Mouse (Mus musculus) 416B (cell line): ENCODE data around the gene Ccdc51.
A peak's percentile ranks its signal among the peaks of the same experiment; 100 is the strongest.

ENCODE experiments used
- DNase-seq: peaks from one replicate; pipeline ENCODE4 v3.0.0; 2011; ENCODE audit warnings: low read depth

Ccdc51 gene

GRCm38 (mm10) chr9:109097291-109097690 is 15.0 kb downstream of the Ccdc51 start:
- DNase-seq = no peak

- DNase-seq = no peak
Observed at GRCm38 (mm10) chr9:109097831-109098230, 15.5 kb downstream of the Ccdc51 start.

- no peak for DNase-seq
Observed at GRCm38 (mm10) chr9:109098366-109098765, 16.1 kb downstream of the Ccdc51 start.

- DNase-seq = no peak
Observed at GRCm38 (mm10) chr9:109098969-109099368, 16.7 kb downstream of the Ccdc51 start.

GRCm38 (mm10) chr9:109100307-109100928 is 18.1 kb downstream of the Ccdc51 start:
- no peak for DNase-seq

GRCm38 (mm10) chr9:109101933-109102445 is 19.7 kb downstream of the Ccdc51 start:
- no peak for DNase-seq

GRCm38 (mm10) chr9:109102541-109102940 is 20.2 kb downstream of the Ccdc51 start:
- DNase-seq = no peak

- DNase-seq = no peak
Observed at GRCm38 (mm10) chr9:109103250-109103649, 21.0 kb downstream of the Ccdc51 start.

- DNase-seq = no peak
Observed at GRCm38 (mm10) chr9:109104083-109104482, 21.8 kb downstream of the Ccdc51 start.

GRCm38 (mm10) chr9:109105011-109105410 is 22.7 kb downstream of the Ccdc51 start:
- DNase-seq = no peak

- DNase-seq = no peak
Observed at GRCm38 (mm10) chr9:109105648-109106047, 23.4 kb downstream of the Ccdc51 start.

- no peak for DNase-seq
Observed at GRCm38 (mm10) chr9:109107341-109107740, 25.0 kb downstream of the Ccdc51 start.

- DNase-seq = no peak
Observed at GRCm38 (mm10) chr9:109110240-109110639, 27.9 kb downstream of the Ccdc51 start.

- DNase-seq = no peak
Observed at GRCm38 (mm10) chr9:109111101-109111500, 28.8 kb downstream of the Ccdc51 start.

GRCm38 (mm10) chr9:109111591-109111990 is 29.3 kb downstream of the Ccdc51 start:
- DNase-seq = no peak

GRCm38 (mm10) chr9:109113331-109113730 is 31.0 kb downstream of the Ccdc51 start:
- DNase-seq = no peak

GRCm38 (mm10) chr9:109114276-109114675 is 32.0 kb downstream of the Ccdc51 start:
- DNase-seq = no peak

- DNase-seq = no peak
Observed at GRCm38 (mm10) chr9:109114871-109115270, 32.6 kb downstream of the Ccdc51 start.

GRCm38 (mm10) chr9:109116205-109116604 is 33.9 kb downstream of the Ccdc51 start:
- DNase-seq = no peak

- no peak for DNase-seq
Observed at GRCm38 (mm10) chr9:109118106-109118505, 35.8 kb downstream of the Ccdc51 start.

GRCm38 (mm10) chr9:109119571-109119970 is 37.3 kb downstream of the Ccdc51 start:
- no peak for DNase-seq

GRCm38 (mm10) chr9:109120956-109121355 is 38.7 kb downstream of the Ccdc51 start:
- DNase-seq = no peak

GRCm38 (mm10) chr9:109122553-109123085 is 40.3 kb downstream of the Ccdc51 start:
- DNase-seq = peak; percentile 64

GRCm38 (mm10) chr9:109123266-109123665 is 41.0 kb downstream of the Ccdc51 start:
- no peak for DNase-seq
